Mouse (Mus musculus) mouse embryonic stem cell (cell line): Measurements from ENCODE around the gene Snx12.

Source experiments
- in situ Hi-C, 2 experiments: fragments of 300-500 bp; cut with MboI; formaldehyde crosslinking; loops; 1 replicate in 1 of 2; 3 replicates in 1 of 2; pipeline ENCODE4 v1.14.3; 2019 to 2020; ENCODE audit warnings: low sequenced_read_pairs in 2 of 2, low pct_unique_long_range_greater_than_20kb in 1 of 2, mixed read lengths in 1 of 2; ENCODE audit not compliant: unreplicated experiment in 1 of 2

The Snx12 gene

GRCm38 (mm10) chrX:101221834-101222795 is at the start of gene Snx12:
Gene Snx12 (minus strand): TSS chrX:101222563.
- in situ Hi-C loops, result no loop called here

GRCm38 (mm10) chrX:101268755-101269124 is 46.4 kb upstream of the Snx12 start, which contains the start of gene Gm20489:
Gene Gm20489 (minus strand): TSS chrX:101269023.
- in situ Hi-C loops, result no loop called here

GRCm38 (mm10) chrX:101268025-101268754 is 45.8 kb upstream of the Snx12 start, which contains the start of gene Il2rg:
Gene Il2rg (minus strand): TSS chrX:101268255.
- in situ Hi-C loops, result no loop called here

GRCm38 (mm10) chrX:101266631-101267030 is 44.3 kb upstream of the Snx12 start:
- in situ Hi-C loops, result no loop called here

GRCm38 (mm10) chrX:101263892-101264291 is 41.5 kb upstream of the Snx12 start, which contains the start of gene Gm614:
Gene Gm614 (minus strand): TSS chrX:101263992.
- in situ Hi-C loops, result no loop called here

- in situ Hi-C loops, result no loop called here
Measured at GRCm38 (mm10) chrX:101260441-101261325, 38.3 kb upstream of the Snx12 start.

GRCm38 (mm10) chrX:101256603-101257002 is 34.2 kb upstream of the Snx12 start:
- in situ Hi-C loops, result no loop called here

- in situ Hi-C loops, result no loop called here
Measured at GRCm38 (mm10) chrX:101254740-101255139, 32.4 kb upstream of the Snx12 start.

- in situ Hi-C loops, result no loop called here
Measured at GRCm38 (mm10) chrX:101253952-101254729, 31.8 kb upstream of the Snx12 start, which contains the start of gene Foxo4. Gene Foxo4 (plus strand): TSS chrX:101254528.

- in situ Hi-C loops, result no loop called here
Measured at GRCm38 (mm10) chrX:101245011-101245410, 22.6 kb upstream of the Snx12 start.

- in situ Hi-C loops, result no loop called here
Measured at GRCm38 (mm10) chrX:101222796-101223162, 416 bp upstream of the Snx12 start.

- in situ Hi-C loops, result no loop called here
Measured at GRCm38 (mm10) chrX:101189285-101189684, 33.1 kb downstream of the Snx12 start.

- in situ Hi-C loops, result no loop called here
Measured at GRCm38 (mm10) chrX:101187647-101188046, 34.7 kb downstream of the Snx12 start.

GRCm38 (mm10) chrX:101173388-101173787 is 49.0 kb downstream of the Snx12 start:
- in situ Hi-C loops, result no loop called here

GRCm38 (mm10) chrX:101168425-101168824 is 53.9 kb downstream of the Snx12 start:
- in situ Hi-C loops, result no loop called here

- in situ Hi-C loops, result no loop called here
Measured at GRCm38 (mm10) chrX:101163739-101164138, 58.6 kb downstream of the Snx12 start.

- in situ Hi-C loops, result no loop called here
Measured at GRCm38 (mm10) chrX:101163278-101163677, 59.1 kb downstream of the Snx12 start.

- in situ Hi-C loops, result no loop called here
Measured at GRCm38 (mm10) chrX:101162532-101162931, 59.8 kb downstream of the Snx12 start.
